Mouse (Mus musculus): ENCODE measurements around the gene Ccdc185.

DNA sequence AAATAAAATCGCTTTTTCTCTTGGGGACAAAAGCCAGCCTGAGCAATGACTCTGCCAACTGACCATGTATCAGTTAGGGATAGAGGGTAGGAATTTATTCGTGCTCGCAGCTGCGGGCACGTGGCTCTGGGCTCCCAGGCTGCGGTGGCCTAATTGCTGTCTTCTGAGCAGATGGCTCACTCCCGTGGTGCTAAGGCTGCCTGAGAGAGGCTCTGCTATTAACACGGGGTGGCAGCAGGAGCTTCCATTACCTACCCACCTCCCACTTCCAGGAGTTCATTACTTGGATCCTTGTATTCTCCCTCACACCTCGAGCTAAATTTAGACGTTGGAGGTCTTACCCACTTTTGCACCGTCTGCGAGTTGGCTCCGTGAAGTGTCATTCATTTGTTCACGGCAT lies 48.1 kb upstream of the Ccdc185 start:
- TF ChIP-seq CTCF (IDR thresholded peaks at IDR 0.05; ENCODE audit: borderline replicate concordance, extremely low read depth, insufficient read depth, insufficient read length) (no peak), POLR2A (IDR thresholded peaks at IDR 0.05; ENCODE audit: borderline replicate concordance, extremely low read depth, insufficient read depth, insufficient read length, poor library complexity, severe bottlenecking) (no peak)
